Mouse (Mus musculus) small intestine, adult 2 months (tissue): Measurements from ENCODE around the gene Thada. TPM values are rescaled to one million over a fixed set of nuclear protein-coding genes. Genes with fewer than 3 reads are reported as not detected.

Source experiments
- H3K27ac ChIP-seq: fragments of 200-500 bp; 2 replicates; pipeline ENCODE4 v1.5.1; 2012; ENCODE audit warnings: low read depth, low read length, control low read depth, inconsistent platforms; ENCODE audit not compliant: insufficient read depth
- H3K27me3 ChIP-seq: fragments of 200-500 bp; 2 replicates; pipeline ENCODE4 v1.6.1; 2012; ENCODE audit warnings: mild to moderate bottlenecking, moderate library complexity, low read length, inconsistent platforms; ENCODE audit not compliant: control insufficient read depth, insufficient read depth
- H3K36me3 ChIP-seq: fragments of 200-500 bp; 2 replicates; pipeline ENCODE4 v1.6.1; 2012; ENCODE audit warnings: mild to moderate bottlenecking, low read length, control low read depth, inconsistent platforms; ENCODE audit not compliant: control insufficient read depth, insufficient read depth
- H3K4me1 ChIP-seq: fragments of 200-500 bp; 2 replicates; pipeline ENCODE4 v1.6.1; 2012; ENCODE audit warnings: low read length, inconsistent platforms, mixed read lengths; ENCODE audit not compliant: control insufficient read depth, insufficient read depth, insufficient read length
- H3K4me3 ChIP-seq: fragments of 200-500 bp; 2 replicates; pipeline ENCODE4 v1.5.1; 2012; ENCODE audit warnings: low read depth, mild to moderate bottlenecking, control low read depth, inconsistent platforms, low read length, moderate library complexity
- CTCF ChIP-seq: fragments of 200-500 bp; IDR thresholded peaks from 2 replicates; pipeline ENCODE4 v1.5.1; 2012; ENCODE audit warnings: low read depth, mild to moderate bottlenecking, control low read depth, inconsistent platforms, low read length, moderate library complexity, mixed read lengths; ENCODE audit not compliant: insufficient replicate concordance, insufficient read length; ENCODE audit errors: extremely low read depth
- POLR2A ChIP-seq: fragments of 200-500 bp; IDR thresholded peaks from 2 replicates; pipeline ENCODE4 v1.6.1; 2012; ENCODE audit warnings: low read depth, mild to moderate bottlenecking, control low read depth, inconsistent platforms, low read length, moderate library complexity
- WGBS: fragments of 180-500 bp; shearing (Covaris S2); methylation state at CpG from one replicate; pipeline ENCODE4 v1.1.7; 2018; 5-methylcytosine and 5-hydroxymethylcytosine counted together
- polyA plus RNA-seq: library from polyadenylated mRNA; depleted of rRNA; stranded (reverse); fragments of >200 nt; gene quantifications from 2 replicates; pipeline ENCODE4 v1.2.3, GENCODE M21; 2012

Gene Thada
- polyA plus RNA-seq, 1 experiment = 3.5 TPM

DNA sequence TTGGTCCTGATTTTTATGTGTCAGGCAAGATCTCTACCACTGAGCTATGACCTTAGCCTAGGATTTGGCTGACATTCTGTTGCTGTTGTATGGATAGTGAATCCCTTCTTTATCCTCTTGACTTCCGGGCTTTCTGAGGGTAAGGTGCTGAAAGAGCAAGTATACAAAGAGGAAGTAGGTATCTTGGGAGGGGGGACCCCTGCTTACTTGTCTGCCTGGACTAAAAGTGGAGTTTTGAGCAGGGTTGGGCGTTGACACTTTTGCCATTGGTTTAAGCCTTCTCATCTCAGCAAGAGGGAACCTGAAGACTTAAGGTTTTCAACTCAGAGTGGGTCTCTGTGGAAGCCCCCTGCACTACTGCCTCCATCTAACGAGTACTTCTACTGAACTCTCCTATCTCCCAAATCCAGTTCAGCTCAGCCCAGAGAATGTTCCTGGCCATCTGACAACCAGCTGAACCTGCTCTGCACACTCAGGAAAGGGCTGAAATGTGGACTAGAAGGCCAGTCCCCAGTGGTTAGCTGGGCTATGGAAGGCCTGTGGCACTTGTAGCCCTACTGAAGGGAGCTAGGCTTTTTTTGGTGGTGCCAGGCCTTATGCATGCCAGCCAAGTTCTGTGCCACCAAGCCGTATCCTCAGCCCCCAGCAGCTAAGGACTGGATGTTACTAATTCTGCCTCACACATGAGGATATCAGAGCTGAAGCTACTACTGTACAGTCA lies 271.6 kb downstream of the Thada start:
- Histone ChIP-seq H3K36me3 (peaks cover 4% of the 10 kb centered on the region; the same call in 1 of the 2 replicates), H3K4me3 (no peak overlapping the region), H3K27ac (no peak overlapping the region), H3K4me1 (peaks cover 7% of the 10 kb centered on the region), H3K27me3 (no peaks in the 10 kb centered on the region)
- TF ChIP-seq CTCF (no peak), POLR2A (no peak)
- WGBS = 84% methylated on average over 4 of the region's 4 CpGs

- Histone ChIP-seq H3K27me3 (no peaks in the 10 kb centered on the region), H3K4me1 (peaks cover 16% of the 10 kb centered on the region), H3K27ac (no peak overlapping the region), H3K4me3 (no peak overlapping the region), H3K36me3 (0 out of 2 replicates have a peak, but pooled peaks cover 4% of the 10 kb centered on the region)
- TF ChIP-seq CTCF = no peak
- TF ChIP-seq POLR2A = no peak
- 71% methylated on average over 9 of the region's 9 CpGs for WGBS
These were observed 272.6 kb downstream of the Thada start for GRCm38 (mm10) chr17:84193411-84193810.

DNA sequence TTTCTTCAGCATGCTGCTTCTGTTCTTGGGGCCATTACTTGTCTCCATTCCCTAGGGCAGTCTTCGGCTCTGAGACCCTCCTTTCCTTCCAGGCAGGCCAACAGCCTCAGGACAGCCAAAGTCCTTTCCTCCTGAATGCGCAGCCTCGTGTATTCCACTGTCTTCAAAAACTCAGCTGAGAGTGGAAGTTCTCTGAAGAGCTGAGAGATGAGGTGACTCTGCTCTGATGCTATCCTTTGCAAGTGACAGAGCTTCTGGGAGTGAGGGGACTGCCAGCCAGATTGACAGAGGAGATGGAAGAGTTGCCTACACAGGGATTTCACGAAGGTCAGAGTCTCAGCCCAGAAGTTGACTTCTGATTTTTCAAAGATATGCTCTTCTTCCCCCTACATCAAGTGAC lies 274.1 kb downstream of the Thada start:
- Histone ChIP-seq H3K27ac (no peak overlapping the region), H3K4me1 (peaks cover 16% of the 10 kb centered on the region), H3K36me3 (0 out of 2 replicates have a peak, but pooled peaks cover 4% of the 10 kb centered on the region), H3K27me3 (no peaks in the 10 kb centered on the region), H3K4me3 (no peak overlapping the region)
- TF ChIP-seq POLR2A = no peak
- TF ChIP-seq CTCF = no peak
- WGBS = 89% methylated on average over 4 of the region's 4 CpGs

GRCm38 (mm10) chr17:84190885-84191284 lies 275.1 kb downstream of the Thada start:
- WGBS = 6% methylated on average over 8 of the region's 8 CpGs
- no peaks in the 10 kb centered on the region for H3K27me3 ChIP-seq
- TF ChIP-seq CTCF (peak; percentile 98), POLR2A (no peak)
- no peak overlapping the region for H3K4me3 ChIP-seq
- peaks cover 14% of the 10 kb centered on the region for H3K36me3 ChIP-seq
- no peak overlapping the region for H3K27ac ChIP-seq
- peaks cover 16% of the 10 kb centered on the region for H3K4me1 ChIP-seq

GRCm38 (mm10) chr17:84189127-84189854 lies 276.7 kb downstream of the Thada start:
- no peak for TF ChIP-seq CTCF
- TF ChIP-seq POLR2A = no peak

DNA sequence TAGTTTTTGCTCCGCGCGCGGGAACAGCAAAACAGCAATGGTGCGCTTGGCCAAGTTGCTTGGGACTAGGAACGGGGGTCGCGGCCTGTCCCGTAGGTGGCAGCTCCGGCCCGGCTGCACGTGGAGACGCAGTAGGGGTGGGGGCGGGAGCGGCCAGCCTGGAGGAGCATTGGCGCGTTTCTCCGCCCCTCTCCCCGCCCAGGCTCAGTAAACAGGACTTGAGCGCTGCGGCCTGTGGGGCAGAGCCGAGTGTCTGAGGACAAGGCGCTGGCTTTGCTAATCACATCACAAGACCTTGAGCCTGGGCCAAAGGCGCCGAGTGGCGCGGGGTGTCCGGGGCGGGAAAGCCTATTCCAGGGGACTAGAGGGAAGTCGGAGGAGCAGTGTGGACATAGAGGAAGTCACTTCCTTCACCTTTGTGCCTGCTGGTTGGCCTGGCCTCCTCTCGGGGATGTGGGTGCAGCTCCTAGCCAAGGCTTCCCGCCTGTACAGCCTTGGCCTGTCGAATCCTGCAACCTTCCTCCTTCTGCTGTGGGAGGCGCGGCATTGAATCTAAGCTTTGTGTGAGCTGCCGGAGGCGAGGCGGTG lies 277.5 kb downstream of the Thada start:
- H3K27me3 ChIP-seq = no peaks in the 10 kb centered on the region
- peaks cover 16% of the 10 kb centered on the region for H3K4me1 ChIP-seq
- TF ChIP-seq CTCF (0 out of 2 replicates have a peak, but pooled peaks have one; percentile 5), POLR2A (peak; percentile 26; the same call in 1 of the 2 replicates)
- H3K4me3 ChIP-seq = peak overlapping the region; percentile 77
- under 1% methylated on average over 38 of the region's 38 CpGs for WGBS
- H3K27ac ChIP-seq = peak overlapping the region; percentile 97
- peaks cover 27% of the 10 kb centered on the region for H3K36me3 ChIP-seq

More at GRCm38 (mm10) chr17:84189127-84189854, 276.7 kb downstream of the Thada start:
- WGBS = 37% methylated on average over 5 of the region's 5 CpGs
- Histone ChIP-seq H3K4me3 (peak overlapping the region; percentile 77), H3K36me3 (peaks cover 25% of the 10 kb centered on the region), H3K27ac (peak overlapping the region; percentile 97), H3K27me3 (no peaks in the 10 kb centered on the region), H3K4me1 (peaks cover 16% of the 10 kb centered on the region)

DNA sequence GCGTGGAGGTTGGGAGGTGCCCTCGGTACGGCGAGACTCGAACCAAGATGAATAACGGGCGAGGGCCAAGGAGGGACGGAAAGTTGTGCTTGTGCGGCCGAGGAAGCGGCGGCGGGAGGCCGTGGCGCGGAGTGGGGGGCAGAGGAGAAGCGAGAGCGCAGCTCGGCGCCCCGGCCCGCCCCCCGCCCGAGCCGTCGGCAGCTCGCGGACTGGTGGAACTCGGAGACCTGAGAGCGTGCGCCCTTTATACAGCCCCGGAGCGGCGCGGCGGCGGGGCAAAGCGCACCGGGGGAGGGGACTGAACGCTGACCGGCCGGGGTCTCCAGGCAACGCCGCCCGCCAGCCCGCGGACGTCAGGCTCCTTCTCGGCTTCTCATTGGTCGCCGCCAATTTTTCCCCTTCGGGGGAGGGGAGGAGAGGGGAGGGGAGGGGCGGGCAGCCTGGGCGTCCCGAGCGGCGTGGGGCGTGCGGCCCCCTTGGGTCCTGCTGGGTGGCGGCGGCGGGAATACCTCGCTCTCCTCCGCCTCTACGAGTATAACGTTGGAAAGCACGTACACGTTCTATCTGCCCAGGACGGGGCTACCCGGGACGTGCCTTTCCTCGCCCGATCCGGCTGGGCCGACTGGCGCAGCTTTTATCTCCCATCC lies 278.2 kb downstream of the Thada start, which contains the start of gene Zfp36l2:
TSS of gene Zfp36l2 (minus strand) at position 221 of the 647 bp plus-strand sequence.
- Histone ChIP-seq H3K27ac (peak within 1 kb of the TSS; percentile 97), H3K27me3 (no peaks in the 10 kb centered on the region), H3K36me3 (peaks cover 27% of the 10 kb centered on the region), H3K4me1 (peaks cover 17% of the 10 kb centered on the region), H3K4me3 (peak within 1 kb of the TSS; percentile 94)
- WGBS = under 1% methylated on average over 74 of the region's 76 CpGs
- no peak for TF ChIP-seq CTCF
- peak; percentile 98 for TF ChIP-seq POLR2A
